Mouse (Mus musculus) CD4-positive helper T cell, adult 2 months (primary cell): ENCODE results near the gene Banf2.

ENCODE experiments used
- DNase-seq: peaks from one replicate; pipeline ENCODE4 v3.0.0-alpha.2; 2012; ENCODE audit warnings: low read depth, missing footprints, low spot score

Banf2 gene

DNA sequence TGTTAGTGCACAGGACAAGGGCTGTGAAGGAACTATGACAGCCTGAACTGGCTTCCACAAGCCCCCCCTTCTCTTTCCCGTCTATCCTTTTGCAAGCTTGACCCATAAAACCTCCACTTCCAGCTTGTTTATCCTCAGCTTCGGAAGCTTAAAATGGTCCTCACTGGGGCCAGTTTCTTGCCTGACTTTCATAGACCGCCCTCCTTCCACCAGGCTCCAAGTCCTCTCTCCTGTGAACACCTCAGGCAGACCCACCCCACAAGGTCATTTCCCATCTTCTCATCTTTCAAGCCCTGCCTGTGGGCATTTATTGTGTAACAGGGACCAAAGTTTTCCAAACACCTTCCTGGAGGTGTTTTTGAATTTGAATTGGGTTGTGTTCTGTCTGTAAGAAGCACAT is 10.4 kb upstream of the Banf2 start:
- DNase-seq: no peak

- DNase-seq: no peak
Measured at GRCm38 (mm10) chr2:144025361-144025760, 7.5 kb upstream of the Banf2 start.

DNA sequence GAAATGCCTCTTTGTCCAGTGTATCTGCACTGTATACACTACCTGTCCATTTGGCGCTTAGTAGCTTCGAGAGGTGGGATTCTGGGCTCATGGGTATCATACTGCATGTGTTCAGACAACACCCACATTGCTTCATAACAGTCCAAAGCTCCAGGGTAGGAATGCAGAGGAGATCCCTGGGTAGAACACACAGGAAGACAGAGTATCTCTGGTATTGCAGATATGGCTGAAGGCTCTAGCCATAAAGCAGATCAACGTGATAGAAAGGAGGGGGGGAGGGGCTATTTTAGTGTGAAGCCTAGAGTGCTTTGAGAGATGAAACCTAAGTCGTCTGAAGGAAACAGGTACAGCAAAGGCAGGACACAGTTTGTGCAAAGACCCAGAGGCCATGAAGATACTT is 6.4 kb upstream of the Banf2 start:
- no peak for DNase-seq

DNA sequence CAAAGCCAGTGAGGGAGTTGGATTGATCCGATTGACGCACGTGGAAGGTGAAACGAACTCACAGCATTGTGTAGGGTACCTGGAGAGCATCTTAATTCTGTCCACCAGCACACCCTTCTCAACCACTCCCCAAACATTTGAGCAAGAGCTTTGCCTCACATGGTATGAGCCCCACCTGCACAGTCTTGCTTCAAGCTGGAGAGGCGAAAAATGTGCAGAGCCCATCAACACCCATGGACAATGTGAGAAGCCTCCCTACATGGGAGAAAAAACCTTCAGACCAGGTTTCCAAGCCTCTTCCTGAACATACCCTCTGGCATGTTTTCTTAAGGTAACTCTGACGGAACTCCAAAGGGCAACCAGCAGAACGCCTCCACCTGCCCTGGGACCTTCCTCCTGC is 2.1 kb upstream of the Banf2 start:
- DNase-seq: no peak

- no peak for DNase-seq
Measured at GRCm38 (mm10) chr2:144044726-144045125, 11.9 kb downstream of the Banf2 start.

GRCm38 (mm10) chr2:144045756-144046560 is 13.1 kb downstream of the Banf2 start:
- DNase-seq: no peak

- no peak for DNase-seq
Measured at GRCm38 (mm10) chr2:144046916-144047315, 14.1 kb downstream of the Banf2 start.

DNA sequence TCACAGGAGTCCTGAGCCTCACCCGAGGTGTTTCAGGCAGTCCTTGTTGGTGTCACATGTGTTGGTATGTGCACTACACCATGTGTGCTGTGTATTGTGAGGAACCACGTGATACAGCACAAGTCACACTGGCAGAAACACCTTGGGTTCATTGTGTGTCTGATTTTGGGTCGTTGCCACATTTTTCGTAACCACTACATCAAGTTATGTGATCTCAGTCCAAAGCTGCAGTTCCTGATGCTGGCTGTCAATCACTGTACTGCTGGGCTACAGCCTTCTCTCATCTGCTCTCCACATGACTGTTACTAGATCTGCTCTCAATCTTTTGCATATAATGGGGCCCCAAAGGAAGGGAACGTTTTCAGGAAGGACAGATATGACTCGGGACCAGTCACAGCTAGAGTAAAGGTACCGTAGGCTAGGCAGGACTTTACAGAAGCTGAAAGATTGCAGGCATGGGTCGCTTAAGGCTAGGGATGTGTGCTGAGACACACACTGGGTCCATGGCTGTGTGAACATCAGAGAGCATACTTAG is 17.4 kb downstream of the Banf2 start:
- DNase-seq: no peak

DNA sequence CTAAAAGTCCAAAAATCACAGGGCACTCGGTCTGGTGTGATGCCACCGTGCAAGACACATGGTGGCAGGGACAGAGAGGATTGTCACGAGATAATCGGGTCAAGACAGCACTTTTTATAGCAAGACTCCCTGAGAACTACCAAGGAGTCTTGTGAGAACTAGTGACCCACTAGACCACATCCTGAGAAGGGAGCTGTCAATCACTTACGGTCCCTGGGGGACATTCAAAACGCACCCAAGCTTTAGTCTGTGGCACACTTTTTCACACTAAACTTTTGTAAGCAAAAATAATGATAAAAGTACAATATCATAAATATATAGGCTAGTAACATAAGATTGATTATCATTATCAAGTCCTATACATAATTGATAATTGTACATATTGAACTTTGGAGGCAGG is 18.0 kb downstream of the Banf2 start:
- no peak for DNase-seq

- no peak for DNase-seq
Measured at GRCm38 (mm10) chr2:144052410-144053065, 19.7 kb downstream of the Banf2 start.

DNA sequence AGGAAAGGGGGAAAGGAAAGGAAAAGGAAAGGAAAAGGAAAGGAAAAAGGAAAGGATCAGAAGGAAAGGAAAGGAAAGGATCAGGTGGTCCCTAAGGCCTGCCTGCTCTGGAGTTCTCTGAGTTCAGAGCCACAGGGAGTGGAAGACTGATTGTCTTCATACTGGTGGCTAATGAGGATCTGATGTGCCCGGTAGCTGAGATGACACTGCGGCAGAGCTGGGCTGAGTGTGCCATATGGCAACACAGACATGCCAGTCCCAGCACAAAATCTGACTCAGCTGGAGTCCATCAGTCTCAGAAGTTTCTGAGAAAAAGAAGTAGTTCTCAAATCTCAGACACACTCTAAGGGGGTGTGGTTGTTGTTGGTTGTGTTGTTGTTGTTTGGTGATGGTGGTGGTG is 24.9 kb downstream of the Banf2 start:
- DNase-seq: no peak

DNA sequence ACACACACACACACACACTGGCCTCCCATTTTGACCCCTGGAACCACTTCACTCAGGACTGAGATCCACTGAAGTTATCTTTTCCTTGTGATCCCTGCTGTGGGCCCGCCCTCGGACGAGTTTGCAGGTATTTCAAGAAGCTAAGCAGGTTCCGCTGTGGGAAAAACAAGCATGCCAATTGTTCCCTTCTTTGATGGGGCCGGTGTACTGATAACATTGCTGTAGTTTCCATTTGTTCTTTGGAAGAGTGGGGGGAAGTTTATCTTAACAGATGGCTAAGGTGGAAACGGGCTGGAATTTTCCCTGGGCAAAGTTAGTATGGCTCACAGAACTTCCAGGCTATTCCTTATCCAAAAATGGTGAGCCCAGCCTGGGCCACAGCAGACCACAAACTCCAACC is 28.8 kb downstream of the Banf2 start:
- no peak for DNase-seq

DNA sequence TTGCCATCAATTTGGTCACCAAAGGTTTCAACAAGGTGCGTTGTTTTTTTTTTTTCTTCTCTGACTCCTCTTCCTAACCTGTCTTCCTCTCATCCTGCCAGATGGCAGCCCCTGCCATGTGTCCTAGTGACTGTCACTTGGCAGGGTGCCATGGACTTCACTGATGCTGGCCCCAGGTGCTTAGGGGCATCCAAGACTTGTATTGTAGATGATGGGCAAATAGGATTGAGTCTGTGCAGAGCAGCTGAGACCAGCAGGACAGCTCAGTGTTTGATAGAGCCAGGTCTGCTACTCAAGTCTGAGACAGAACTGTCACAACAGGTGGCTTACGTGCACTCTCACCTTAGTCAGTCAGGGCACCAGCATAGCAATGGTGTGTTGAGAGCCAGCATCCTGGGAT is 32.6 kb downstream of the Banf2 start:
- no peak for DNase-seq

DNA sequence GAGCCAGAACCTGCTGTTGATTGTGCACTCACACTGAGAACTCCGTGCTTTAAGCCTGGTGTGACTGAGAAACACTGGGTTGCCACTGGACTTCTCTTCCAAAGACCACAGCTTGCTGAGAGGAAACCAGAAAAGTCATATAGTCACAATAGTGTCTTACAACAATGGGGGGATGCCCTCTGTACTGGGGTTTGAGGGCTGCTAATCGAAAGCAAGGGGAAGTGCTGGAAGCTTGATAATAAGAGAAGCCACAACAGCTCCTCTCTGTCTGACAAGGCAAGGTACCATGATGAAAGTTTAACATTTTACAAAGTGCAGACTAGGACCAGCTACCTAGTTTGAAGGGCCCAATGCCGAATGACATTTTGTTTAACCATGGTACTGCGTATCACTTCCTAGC is 36.8 kb downstream of the Banf2 start:
- DNase-seq: no peak

DNA sequence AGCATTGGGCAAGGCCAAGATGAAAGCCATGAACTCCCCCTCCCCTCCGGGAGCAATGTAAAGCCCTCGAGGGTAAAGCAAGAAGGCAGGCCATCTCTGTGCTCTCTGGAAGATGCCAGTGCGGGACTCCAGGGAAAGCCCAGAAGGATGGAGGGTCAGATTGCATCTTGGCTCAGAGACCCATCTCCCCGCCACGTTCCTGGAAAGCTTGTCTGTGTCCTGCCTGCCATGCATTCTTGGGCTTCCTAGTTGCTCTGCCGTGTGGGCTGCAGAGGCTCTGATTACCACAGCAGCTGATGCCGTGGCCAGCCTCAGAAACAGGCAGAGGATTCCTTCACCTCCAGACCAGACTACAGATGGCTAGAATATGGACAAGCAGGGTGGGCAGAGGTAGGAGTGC is 37.6 kb downstream of the Banf2 start:
- no peak for DNase-seq

DNA sequence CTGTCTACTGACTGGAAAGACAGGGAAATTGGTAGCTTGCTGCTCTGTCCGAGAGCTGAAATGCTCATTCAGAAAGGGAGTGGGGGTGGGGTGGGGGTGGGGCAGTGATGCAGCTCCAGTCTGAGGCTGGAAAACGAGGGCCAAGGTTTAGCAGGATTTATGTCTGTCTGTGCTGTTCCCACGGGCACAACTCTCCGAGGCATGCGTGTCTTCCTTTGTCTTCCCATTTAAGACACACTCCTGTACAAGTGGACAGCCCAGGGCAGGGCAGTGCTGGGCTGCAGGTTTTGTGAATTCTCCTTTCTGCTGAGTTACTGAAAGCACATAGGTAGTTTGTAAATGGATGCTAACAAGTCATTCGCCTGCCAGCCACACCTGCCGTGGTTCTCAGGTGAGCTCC is 39.8 kb downstream of the Banf2 start:
- no peak for DNase-seq

DNA sequence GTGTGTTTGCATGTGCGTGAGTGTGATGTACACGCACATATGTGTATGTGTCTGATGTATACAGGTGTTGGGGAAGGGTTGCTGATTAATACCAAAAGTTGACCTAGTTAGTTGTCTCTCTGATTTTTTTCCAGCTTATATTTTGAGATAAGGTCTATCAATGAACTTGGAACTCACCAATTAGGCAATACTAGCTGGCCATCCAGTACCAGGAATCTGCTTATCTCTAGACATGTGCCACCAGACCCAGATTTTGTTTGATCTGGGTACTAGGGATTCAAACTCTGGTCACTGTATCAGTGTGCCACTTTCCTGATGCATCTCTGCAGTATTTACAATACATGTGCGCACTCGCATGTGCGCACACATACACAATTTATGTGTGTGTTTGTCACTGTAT is 41.2 kb downstream of the Banf2 start:
- DNase-seq: no peak

DNA sequence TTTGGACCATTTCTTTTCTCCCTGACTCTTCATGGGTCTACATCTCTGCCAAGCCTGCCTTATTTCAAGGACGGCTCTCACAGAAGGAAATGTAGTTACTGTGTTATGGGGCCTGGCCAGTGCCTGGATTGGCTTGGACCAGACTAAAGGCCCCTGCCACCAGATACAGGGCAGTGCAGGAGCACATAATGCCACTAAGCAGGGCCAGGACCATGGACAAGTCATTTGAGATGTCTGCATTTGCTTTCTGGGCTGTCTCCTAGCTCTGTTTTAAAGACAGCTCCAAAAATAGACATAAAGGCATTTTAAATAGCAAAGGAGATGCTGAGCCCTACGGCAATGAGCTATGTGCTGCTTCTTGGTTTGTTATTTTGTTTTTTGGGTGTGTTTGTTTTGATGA is 43.8 kb downstream of the Banf2 start:
- no peak for DNase-seq

GRCm38 (mm10) chr2:144078897-144079296 is 46.0 kb downstream of the Banf2 start:
- no peak for DNase-seq

- DNase-seq: no peak
Measured at GRCm38 (mm10) chr2:144086183-144086847, 53.5 kb downstream of the Banf2 start.

DNA sequence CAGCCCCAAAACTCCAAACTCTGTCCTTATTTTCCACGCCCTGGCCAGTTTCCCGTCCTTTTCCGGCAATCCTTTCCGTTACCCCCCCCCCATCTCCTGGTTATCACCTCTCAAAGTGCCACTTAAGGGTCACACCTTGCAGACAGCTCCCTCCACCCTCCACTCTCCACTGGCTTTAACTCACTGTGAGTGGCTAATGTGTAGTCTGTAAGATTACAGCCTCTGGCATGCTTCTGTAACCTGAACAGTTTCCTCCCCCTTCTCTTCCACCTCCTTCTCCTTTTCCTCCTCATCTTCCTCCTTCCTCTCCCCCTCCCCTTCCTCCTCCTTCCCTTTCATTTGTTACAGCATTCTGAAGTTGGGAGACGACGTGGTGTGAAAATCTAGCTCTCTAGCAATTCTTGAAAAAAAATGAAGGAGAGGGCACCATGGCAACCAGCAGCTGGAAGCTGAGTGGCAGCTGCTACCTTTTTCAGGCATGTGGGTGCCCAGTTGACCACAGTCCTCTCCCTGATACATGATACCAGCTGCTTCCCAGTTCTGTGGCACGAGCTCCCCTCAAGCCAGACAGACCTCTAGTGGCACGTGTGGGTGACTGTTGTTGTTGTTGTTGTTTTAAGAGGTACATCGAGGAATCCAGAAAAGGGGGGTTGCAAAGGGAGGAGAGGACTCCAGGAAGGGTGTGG is 55.2 kb downstream of the Banf2 start:
- DNase-seq: no peak

DNA sequence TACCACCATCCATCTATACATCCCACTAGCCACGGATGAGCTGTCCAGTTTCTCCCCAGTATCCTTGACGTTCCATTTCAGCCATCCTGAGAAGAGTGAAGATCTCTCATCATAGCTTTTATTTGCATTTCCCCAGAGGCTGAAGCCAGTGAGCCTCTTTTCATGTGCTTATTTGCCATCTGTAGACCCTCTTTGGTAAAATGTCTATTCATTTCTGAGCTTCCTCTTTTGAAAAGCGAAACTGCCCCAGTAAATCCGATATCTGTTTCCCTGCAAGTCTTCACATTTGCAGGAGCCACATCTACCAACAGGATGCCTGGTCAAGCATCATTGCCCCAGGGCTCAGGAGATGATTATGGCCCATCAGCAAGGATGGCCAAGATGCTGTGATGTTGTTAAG is 59.9 kb downstream of the Banf2 start:
- no peak for DNase-seq
